In the genomic region with DNA sequence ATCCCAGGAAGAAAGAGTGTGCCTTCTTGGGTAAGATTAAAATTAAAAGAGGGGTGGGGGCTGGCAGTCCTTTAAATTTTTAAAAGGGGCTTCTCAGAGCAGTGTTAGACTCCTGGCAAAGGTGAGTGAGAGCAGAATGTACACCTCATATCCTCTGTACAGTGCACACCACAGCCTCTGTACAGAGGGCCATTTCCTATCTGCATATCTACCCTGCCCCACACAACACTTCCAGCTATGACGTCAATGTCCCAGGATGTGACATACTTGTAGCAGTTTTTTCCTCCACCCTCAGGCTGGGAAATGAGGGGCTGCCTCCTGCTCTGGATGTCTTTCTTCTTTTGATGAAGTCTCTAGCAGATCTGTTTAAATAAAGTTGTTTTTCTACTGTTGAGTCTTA, we compare ENCODE assay signal across 19 mouse cellular contexts.
"Had no signal": no experiment of that assay in that cellular context is flagged by ENCODE, and none has a peak within 500 bp of the region (broad histone marks: within the 10 kb centered on the region; RNA-seq: fewer than 3 reads in every experiment).

No protein-coding gene starts in this region.

- H3K27me3 ChIP-seq: midbrain, embryonic 12.5 days; neural tube, embryonic 13.5 days; neural tube, embryonic 15.5 days had no signal

- H3K36me3 ChIP-seq: midbrain, embryonic 10.5 days; midbrain, embryonic 12.5 days; neural tube, embryonic 13.5 days; neural tube, embryonic 15.5 days had no signal

- H3K9me3 ChIP-seq: midbrain, embryonic 10.5 days; midbrain, embryonic 12.5 days; neural tube, embryonic 13.5 days; neural tube, embryonic 15.5 days had no signal

- H3K4me3 ChIP-seq: midbrain, embryonic 10.5 days; midbrain, embryonic 12.5 days; myocyte; neural tube, embryonic 13.5 days; neural tube, embryonic 15.5 days had no signal

- H3K27ac ChIP-seq: midbrain, embryonic 10.5 days; midbrain, embryonic 12.5 days; neural tube, embryonic 13.5 days; neural tube, embryonic 15.5 days had no signal

- DNase-seq: lung, adult 18-20 months; lung, embryonic 14.5 days; lung, postnatal 10 days; lung, postnatal 4 days; midbrain, embryonic 14.5 days; retina, postnatal 1 day; right cerebral cortex, adult 18-20 months; right cerebral cortex, postnatal 25 days; right cerebral cortex, postnatal 4 days; spleen, adult 18-20 months; thymus, adult 18-20 months; thymus, postnatal 25 days; thymus, postnatal 4 days had no signal

- H3K4me1 ChIP-seq: midbrain, embryonic 10.5 days; midbrain, embryonic 12.5 days; neural tube, embryonic 13.5 days; neural tube, embryonic 15.5 days had no signal

- H3K4me2 ChIP-seq: lung, embryonic 14.5 days; midbrain, embryonic 12.5 days; neural tube, embryonic 13.5 days; neural tube, embryonic 15.5 days had no signal

- ATAC-seq: midbrain, embryonic 16.5 days had no signal

- H3K9ac ChIP-seq: lung, embryonic 14.5 days; midbrain, embryonic 12.5 days; neural tube, embryonic 13.5 days; neural tube, embryonic 15.5 days had no signal
